27 mouse cellular contexts compared by ENCODE assay signal in the genomic region with DNA sequence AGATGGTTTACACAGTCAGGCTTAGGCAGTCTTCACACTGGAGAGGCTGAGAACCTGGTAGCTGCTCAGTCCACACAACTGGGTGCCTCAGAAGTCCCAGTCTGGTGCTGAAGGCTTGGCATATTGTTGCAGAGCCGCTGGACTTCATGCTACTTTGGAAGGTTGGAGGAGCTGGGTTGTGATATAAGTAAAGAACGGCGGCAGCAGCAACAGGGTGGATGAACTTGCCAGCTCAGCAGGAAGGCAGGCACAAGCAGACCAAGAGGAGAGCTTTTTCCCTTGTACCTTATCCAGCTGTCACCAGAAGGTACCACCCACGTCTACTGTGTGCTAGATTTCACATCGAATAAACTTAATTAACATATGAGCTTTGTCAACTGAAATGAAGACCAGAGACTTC.
"Had no signal": no experiment of that assay in that cellular context is flagged by ENCODE, and none has a peak within 500 bp of the region (broad histone marks: within the 10 kb centered on the region; RNA-seq: fewer than 3 reads in every experiment).

No protein-coding gene starts in this region.

- H3K4me1 ChIP-seq: embryonic facial prominence, embryonic 10.5 days; embryonic facial prominence, embryonic 12.5 days; embryonic facial prominence, embryonic 13.5 days; embryonic facial prominence, embryonic 15.5 days; forebrain, embryonic 10.5 days; forebrain, embryonic 12.5 days; forebrain, embryonic 13.5 days; forebrain, embryonic 15.5 days had no signal

- DNase-seq: cerebellum, adult 2 months; cerebellum, adult 8-10 months; cerebellum, adult 9-10 months; cerebellum, adult 9-11 months; cerebellum, postnatal 10 days; cerebellum, postnatal 14 days; cerebellum, postnatal 25 days; cerebellum, postnatal 36 days; embryo, embryonic 11 days; forebrain, postnatal 0 days; gastrocnemius, adult 2 months; gastrocnemius, postnatal 10 days; gastrocnemius, postnatal 14 days; gastrocnemius, postnatal 25 days; gastrocnemius, postnatal 36 days; heart, adult 18-20 months had no signal

- H3K4me3 ChIP-seq: embryonic facial prominence, embryonic 10.5 days; embryonic facial prominence, embryonic 12.5 days; embryonic facial prominence, embryonic 13.5 days; embryonic facial prominence, embryonic 15.5 days; erythroblast, embryonic 14.5 days; forebrain, embryonic 10.5 days; forebrain, embryonic 12.5 days; forebrain, embryonic 13.5 days; forebrain, embryonic 15.5 days; gastrocnemius, adult 2 months had no signal

- H3K36me3 ChIP-seq: embryonic facial prominence, embryonic 10.5 days; embryonic facial prominence, embryonic 12.5 days; embryonic facial prominence, embryonic 13.5 days; embryonic facial prominence, embryonic 15.5 days; forebrain, embryonic 10.5 days; forebrain, embryonic 12.5 days; forebrain, embryonic 15.5 days had no signal

- H3K27me3 ChIP-seq: embryonic facial prominence, embryonic 12.5 days; embryonic facial prominence, embryonic 13.5 days; embryonic facial prominence, embryonic 15.5 days; forebrain, embryonic 12.5 days; forebrain, embryonic 13.5 days; forebrain, embryonic 15.5 days had no signal

- H3K4me2 ChIP-seq: embryonic facial prominence, embryonic 12.5 days; embryonic facial prominence, embryonic 13.5 days; embryonic facial prominence, embryonic 15.5 days; forebrain, embryonic 12.5 days; forebrain, embryonic 13.5 days; forebrain, embryonic 15.5 days had no signal

- H3K9me3 ChIP-seq: embryonic facial prominence, embryonic 10.5 days; embryonic facial prominence, embryonic 13.5 days; embryonic facial prominence, embryonic 15.5 days; forebrain, embryonic 10.5 days; forebrain, embryonic 12.5 days; forebrain, embryonic 13.5 days; forebrain, embryonic 15.5 days had no signal

- H3K9ac ChIP-seq: embryonic facial prominence, embryonic 12.5 days; embryonic facial prominence, embryonic 13.5 days; embryonic facial prominence, embryonic 15.5 days; forebrain, embryonic 12.5 days; forebrain, embryonic 13.5 days; forebrain, embryonic 15.5 days; forebrain, postnatal 0 days had no signal

- ATAC-seq: forebrain, embryonic 13.5 days; forebrain, embryonic 14.5 days; forebrain, embryonic 15.5 days; forebrain, embryonic 16.5 days; forebrain, postnatal 0 days had no signal

- H3K27ac ChIP-seq: embryonic facial prominence, embryonic 10.5 days; embryonic facial prominence, embryonic 12.5 days; embryonic facial prominence, embryonic 13.5 days; embryonic facial prominence, embryonic 15.5 days; forebrain, embryonic 10.5 days; forebrain, embryonic 12.5 days; forebrain, embryonic 13.5 days; forebrain, embryonic 15.5 days had no signal
